Mouse (Mus musculus) R1 (cell line): ENCODE results near the gene Sco2.

ENCODE experiments used
- DNase-seq: peaks from one replicate; pipeline ENCODE4 v3.0.0-alpha.2; 2018; ENCODE audit warnings: low read depth, low spot score

Gene Sco2

DNA sequence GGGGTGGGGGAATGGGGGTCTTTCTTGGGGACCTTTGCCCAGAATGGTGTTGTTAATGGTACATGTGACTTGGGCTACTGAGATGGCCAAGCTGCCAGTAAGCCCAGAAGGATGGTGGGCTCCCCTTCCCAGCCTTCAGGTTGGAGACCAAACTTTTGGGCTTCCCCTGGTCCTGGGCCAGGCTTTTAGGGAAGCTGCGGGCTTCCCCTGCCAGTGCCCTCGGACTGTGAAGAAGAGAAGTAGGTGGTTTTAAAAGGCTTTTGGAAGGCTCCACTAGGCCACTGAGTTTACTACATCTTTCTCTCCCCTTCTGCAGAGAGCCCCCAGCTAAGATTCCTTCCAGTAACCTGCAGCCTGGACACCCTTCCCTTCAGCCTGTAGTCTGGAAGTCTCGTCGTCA is 50.0 kb downstream of the Sco2 start:
- no peak for DNase-seq

DNA sequence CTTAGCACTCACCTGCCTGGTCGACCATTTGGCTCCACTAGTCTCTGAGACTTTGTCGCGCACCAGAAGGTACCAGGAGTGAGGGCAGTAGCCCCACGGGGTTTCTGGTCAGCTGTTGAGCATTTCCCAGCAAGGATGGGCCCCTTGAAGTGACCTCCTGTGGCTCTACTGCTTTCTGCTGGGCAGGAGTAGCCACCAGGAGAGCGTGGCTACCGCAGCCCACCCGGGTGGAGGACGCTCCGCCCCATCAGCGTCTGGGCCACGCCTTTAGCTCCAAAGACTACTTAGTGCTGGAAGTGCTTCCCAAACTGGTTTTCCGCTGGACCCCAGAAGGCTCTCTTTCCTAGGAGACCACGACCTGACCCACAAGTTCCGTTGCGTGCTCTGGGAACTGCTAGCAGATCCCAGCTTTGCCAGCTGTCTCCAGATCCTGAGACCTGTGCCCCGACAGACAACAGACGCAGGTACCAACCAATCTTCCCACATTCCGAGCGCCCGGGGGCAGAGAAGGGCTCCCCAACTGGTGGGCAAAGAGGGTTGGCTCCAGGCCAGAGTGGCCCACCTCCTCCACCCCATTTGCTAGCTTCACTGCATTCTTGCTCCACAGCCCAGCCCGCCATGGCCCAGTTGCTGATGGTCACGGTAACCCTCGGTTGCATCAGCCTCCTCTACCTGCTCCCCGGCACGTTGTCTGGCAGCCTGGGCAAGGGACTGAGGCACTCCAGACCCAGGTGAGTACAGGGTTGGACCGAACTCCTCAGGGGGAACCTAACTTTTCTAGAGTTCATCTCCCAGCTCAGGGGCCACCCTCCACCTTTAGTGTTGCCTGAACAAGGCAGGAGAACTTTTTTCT is 50.8 kb downstream of the Sco2 start, which contains the start of gene Adm2:
TSS of gene Adm2 (plus strand) at position 51 of the 853 bp plus-strand sequence.
- DNase-seq, result peak; percentile 55
